Mouse (Mus musculus) testis, adult 2 months (tissue): ENCODE data around the gene Helz.

Experiments
- CTCF ChIP-seq: fragments of 200-500 bp; IDR thresholded peaks from 2 replicates; pipeline ENCODE4 v1.5.1; 2012; ENCODE audit warnings: low read depth, mild to moderate bottlenecking, inconsistent platforms, low read length, moderate library complexity; ENCODE audit not compliant: control insufficient read depth, insufficient read depth, insufficient replicate concordance
- POLR2A ChIP-seq: fragments of 200-500 bp; IDR thresholded peaks from 2 replicates; pipeline ENCODE4 v1.6.1; 2012; ENCODE audit warnings: low read depth, mild to moderate bottlenecking, inconsistent platforms, low read length, moderate library complexity; ENCODE audit not compliant: control insufficient read depth

DNA sequence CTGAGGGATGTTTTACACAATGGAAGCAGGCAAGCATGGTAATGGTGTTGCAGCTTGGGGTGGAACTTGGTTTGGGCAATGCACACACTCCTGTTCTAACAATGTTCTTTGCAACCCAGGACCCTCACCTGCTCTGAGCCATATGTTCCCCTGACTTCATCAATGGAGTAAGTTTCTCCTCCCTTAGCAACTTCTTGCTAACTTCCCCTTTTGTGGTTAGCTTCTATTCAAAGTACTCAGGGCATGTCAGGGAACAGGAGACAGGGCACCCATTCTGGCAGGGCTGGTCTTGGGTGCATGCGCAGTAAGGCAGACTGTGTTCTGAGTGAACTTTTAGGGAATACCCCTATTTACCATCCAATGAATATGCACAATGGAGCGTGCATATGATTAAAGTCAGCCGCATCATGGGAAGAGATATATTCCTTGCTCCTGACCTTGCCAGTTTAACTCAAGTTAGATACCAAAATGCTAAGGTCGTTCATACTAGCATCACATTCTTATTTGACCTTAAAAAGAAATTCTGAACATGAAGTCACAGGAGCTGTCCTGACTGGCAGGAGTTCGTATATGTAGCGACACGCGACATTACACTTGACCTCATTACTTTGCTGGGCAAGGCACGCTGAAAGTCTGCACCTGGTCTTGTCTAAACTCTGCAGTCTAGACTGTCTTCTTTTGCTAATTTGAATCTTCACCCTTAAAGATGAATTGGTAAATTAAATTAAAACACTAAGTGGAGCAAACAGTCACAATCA, 172.7 kb downstream of the Helz start:
- TF ChIP-seq CTCF (no peak), POLR2A (no peak)
